Mouse (Mus musculus) heart, embryonic 16.5 days (tissue): ENCODE results near the gene Ppp6r3. TPM values are rescaled to one million over a fixed set of nuclear protein-coding genes. Genes with fewer than 3 reads are reported as not detected.

ENCODE experiments used
- ATAC-seq: fragments of 200-750 bp; cut with Nextera tagmentation; replicated peaks from 2 replicates; pipeline ENCODE4 v1.8.0; 2017; ENCODE audit warnings: moderate number of reproducible peaks; ENCODE audit not compliant: insufficient read depth, low FRiP score; ENCODE audit errors: extremely low read depth
- H3K27ac ChIP-seq: fragments of 300-500 bp; sonication (generic); 2 replicates; pipeline ENCODE4 v1.5.1; 2014; ENCODE audit warnings: mild to moderate bottlenecking, low read length, control low read depth, moderate library complexity
- H3K27me3 ChIP-seq: fragments of 300-500 bp; sonication (generic); 2 replicates; pipeline ENCODE4 v1.6.1; 2014; ENCODE audit warnings: low read length, mixed read lengths; ENCODE audit not compliant: control insufficient read depth, insufficient read depth
- H3K36me3 ChIP-seq: fragments of 300-500 bp; sonication (generic); 2 replicates; pipeline ENCODE4 v1.6.1; 2014; ENCODE audit not compliant: control insufficient read depth, insufficient read depth
- H3K4me1 ChIP-seq: fragments of 300-500 bp; sonication (generic); 2 replicates; pipeline ENCODE4 v1.6.1; 2014; ENCODE audit warnings: low read length, mixed read lengths; ENCODE audit not compliant: control insufficient read depth, insufficient read depth
- H3K4me2 ChIP-seq: fragments of 300-500 bp; sonication (generic); 2 replicates; pipeline ENCODE4 v1.6.1; 2014; ENCODE audit warnings: low read depth, mild to moderate bottlenecking, control low read depth, low read length
- H3K4me3 ChIP-seq: fragments of 300-500 bp; sonication (generic); 2 replicates; pipeline ENCODE4 v1.5.1; 2014; ENCODE audit warnings: mild to moderate bottlenecking, control low read depth, low read length
- H3K9ac ChIP-seq: fragments of 300-500 bp; sonication (generic); 2 replicates; pipeline ENCODE4 v1.6.1; 2014; ENCODE audit warnings: low read length, control low read depth
- H3K9me3 ChIP-seq: fragments of 300-500 bp; sonication (generic); replicated peaks from 2 replicates; pipeline ENCODE4 v1.6.1; 2016; ENCODE audit warnings: low read length; ENCODE audit not compliant: control insufficient read depth
- WGBS: fragments of 180-500 bp; shearing (Covaris S2); extraction: QIAGEN DNeasy Blood & Tissue Kit; methylation state at CpG from one replicate; pipeline ENCODE4 v1.1.7; 2014; 5-methylcytosine and 5-hydroxymethylcytosine counted together
- polyA plus RNA-seq: library from polyadenylated mRNA; unstranded; fragments of >200 nt; fragmentation: Nextera tagmentation; extraction: Ambion mirVana; gene quantifications from 2 replicates; pipeline ENCODE4 v1.2.1, GENCODE M21; 2015

Ppp6r3 gene
- polyA plus RNA-seq, 1 experiment from 2014 or later: 53.3 TPM

GRCm38 (mm10) chr19:3424214-3424613 lies 151.3 kb downstream of the Ppp6r3 start:
- Histone ChIP-seq H3K36me3 (no peaks in the 10 kb centered on the region), H3K4me3 (no peak overlapping the region), H3K4me2 (no peak overlapping the region), H3K27me3 (no peaks in the 10 kb centered on the region), H3K9me3 (no peaks in the 10 kb centered on the region), H3K27ac (no peak overlapping the region), H3K4me1 (no peaks in the 10 kb centered on the region), H3K9ac (no peak overlapping the region)
- no peak for ATAC-seq
- WGBS: 73% methylated on average over 2 of the region's 2 CpGs

- 46% methylated on average over 4 of the region's 4 CpGs for WGBS
- Histone ChIP-seq H3K9ac (no peak overlapping the region), H3K9me3 (0 out of 2 replicates have a peak, but pooled peaks cover under 1% of the 10 kb centered on the region), H3K27ac (no peak overlapping the region), H3K4me2 (no peak overlapping the region), H3K4me1 (no peaks in the 10 kb centered on the region), H3K4me3 (no peak overlapping the region), H3K27me3 (no peaks in the 10 kb centered on the region), H3K36me3 (no peaks in the 10 kb centered on the region)
- no peak for ATAC-seq
Measured at GRCm38 (mm10) chr19:3422981-3423380, 152.6 kb downstream of the Ppp6r3 start.

- Histone ChIP-seq H3K27me3 (no peaks in the 10 kb centered on the region), H3K4me2 (no peak overlapping the region), H3K9ac (no peak overlapping the region), H3K27ac (no peak overlapping the region), H3K36me3 (no peaks in the 10 kb centered on the region), H3K9me3 (0 out of 2 replicates have a peak, but pooled peaks cover 2% of the 10 kb centered on the region), H3K4me1 (no peaks in the 10 kb centered on the region), H3K4me3 (no peak overlapping the region)
- WGBS: 70% methylated on average over 6 of the region's 6 CpGs
- ATAC-seq: no peak
Measured at GRCm38 (mm10) chr19:3422488-3422887, 153.1 kb downstream of the Ppp6r3 start.

DNA sequence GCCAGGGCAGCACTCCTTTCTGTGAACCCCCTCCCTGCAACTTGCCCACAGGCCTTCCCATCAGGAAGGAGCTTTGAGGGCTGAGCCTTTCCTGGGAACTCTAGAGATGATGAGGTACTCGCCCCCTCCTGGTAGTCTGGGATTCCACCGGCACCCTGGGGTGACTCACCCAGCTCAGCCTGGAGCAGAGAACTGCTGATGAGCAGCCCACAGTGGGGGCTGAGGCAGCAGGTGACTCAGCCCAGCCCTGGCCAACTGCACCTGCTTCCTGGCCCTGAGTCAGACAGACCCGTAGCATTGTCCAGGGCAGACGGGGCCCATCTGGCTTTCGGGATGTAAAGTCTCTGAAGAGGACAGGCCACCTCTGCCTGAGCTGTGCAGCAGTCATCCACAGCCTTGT lies 156.3 kb downstream of the Ppp6r3 start:
- WGBS: 48% methylated on average over 5 of the region's 5 CpGs

DNA sequence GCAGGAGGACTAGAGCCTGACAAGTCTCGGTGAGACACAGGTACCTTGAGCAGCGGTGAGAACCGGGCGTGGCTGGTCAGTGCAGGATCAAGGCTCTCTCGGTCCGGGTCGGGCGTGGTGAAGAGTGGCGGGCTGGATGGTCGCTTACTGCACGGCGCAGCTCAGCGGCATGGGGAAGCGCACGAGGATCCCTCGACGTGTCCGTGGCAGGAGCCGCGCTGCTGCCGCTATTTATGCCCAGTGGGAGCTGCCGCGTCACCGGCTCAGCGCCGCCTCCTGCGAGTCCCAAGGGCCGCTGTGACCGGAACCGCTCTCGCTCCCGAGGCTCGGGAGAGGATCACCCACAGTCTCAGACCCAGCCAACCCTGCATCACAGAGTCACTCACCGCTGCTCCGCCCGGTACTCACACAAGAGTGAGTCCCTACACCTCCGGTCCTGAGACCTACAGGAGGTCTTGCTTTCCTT lies 161.2 kb downstream of the Ppp6r3 start, which contains the start of gene Gal:
TSS of gene Gal (minus strand) at position 277 of the 466 bp plus-strand sequence.
- Histone ChIP-seq H3K4me3 (peak within 1 kb of the TSS; percentile 27), H3K9ac (peak within 1 kb of the TSS; percentile 6), H3K4me2 (peak within 1 kb of the TSS; percentile 60), H3K27ac (no peak within 1 kb of the TSS), H3K4me1 (peaks cover 6% of the 10 kb centered on the region), H3K9me3 (0 out of 2 replicates have a peak, but pooled peaks cover 2% of the 10 kb centered on the region), H3K27me3 (peaks cover 30% of the 10 kb centered on the region), H3K36me3 (no peaks in the 10 kb centered on the region)
- WGBS: 1% methylated on average over 37 of the region's 37 CpGs
- ATAC-seq: no peak; the same call in 1 of the 2 replicates

More for the DNA sequence above, 156.3 kb downstream of the Ppp6r3 start:
- peaks cover 14% of the 10 kb centered on the region for H3K27me3 ChIP-seq
- no peaks in the 10 kb centered on the region for H3K36me3 ChIP-seq
- no peak overlapping the region for H3K4me2 ChIP-seq
- no peak for ATAC-seq
- H3K4me1 ChIP-seq: peaks cover 2% of the 10 kb centered on the region
- H3K9me3 ChIP-seq: 0 out of 2 replicates have a peak, but pooled peaks cover 2% of the 10 kb centered on the region
- no peak overlapping the region for H3K27ac ChIP-seq
- no peak overlapping the region for H3K9ac ChIP-seq
- no peak overlapping the region for H3K4me3 ChIP-seq

DNA sequence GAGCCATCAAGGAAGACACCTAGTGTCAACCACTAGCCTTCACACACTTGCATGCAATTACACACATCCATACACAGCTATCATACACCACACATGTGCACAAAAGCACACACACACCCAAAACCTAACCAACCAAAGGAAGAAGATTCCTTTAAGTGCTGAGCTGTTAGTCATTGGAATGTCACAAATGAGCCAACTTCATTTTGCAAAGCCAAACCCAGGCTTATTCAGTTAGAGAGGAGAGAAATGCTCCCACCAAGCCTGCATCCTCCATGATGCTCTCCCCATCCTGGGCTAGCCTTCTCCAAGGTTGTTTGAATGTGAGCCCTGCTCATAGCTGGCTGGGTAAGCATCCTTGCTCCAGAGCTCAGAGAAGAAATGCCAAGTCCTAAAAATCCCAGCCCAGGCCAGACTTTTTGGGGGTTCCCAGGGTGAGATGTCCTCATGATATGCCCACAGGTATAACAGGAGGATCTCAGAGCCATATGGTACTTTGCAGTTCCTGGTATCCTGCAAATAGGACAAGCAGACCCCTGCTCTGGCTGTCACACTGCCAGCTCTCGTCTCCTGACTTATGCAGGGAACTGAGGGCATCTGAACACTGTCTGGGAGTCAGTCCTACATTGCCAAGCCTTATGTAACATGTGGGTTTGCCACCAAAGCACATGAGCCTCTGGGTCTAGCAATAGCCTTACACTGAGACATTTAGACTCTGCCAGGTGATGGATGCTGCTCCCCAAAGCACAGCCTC lies 169.8 kb downstream of the Ppp6r3 start:
- no peak overlapping the region for H3K27ac ChIP-seq
- no peaks in the 10 kb centered on the region for H3K9me3 ChIP-seq
- H3K27me3 ChIP-seq: no peaks in the 10 kb centered on the region
- H3K9ac ChIP-seq: no peak overlapping the region
- H3K36me3 ChIP-seq: peaks cover 7% of the 10 kb centered on the region
- WGBS: 61% methylated on average over 1 of the region's 1 CpGs
- H3K4me3 ChIP-seq: no peak overlapping the region
- no peak overlapping the region for H3K4me2 ChIP-seq
- no peak for ATAC-seq
- H3K4me1 ChIP-seq: peaks cover 13% of the 10 kb centered on the region

Other genes starting within 250 kb of the Ppp6r3 start
- 1.0 and 1.5 TPM in 2 replicates for gene Tesmin, start 186.9 kb downstream of the Ppp6r3 start, polyA plus RNA-seq
- gene Gal, start 161.2 kb downstream of the Ppp6r3 start, polyA plus RNA-seq: 5.9 and 8.9 TPM in 2 replicates
- 3.1 and 3.7 TPM in 2 replicates for gene Lrp5, start 110.8 kb upstream of the Ppp6r3 start, polyA plus RNA-seq
- 18.6 and 20.1 TPM in 2 replicates for gene 1810055G02Rik, start 132.5 kb upstream of the Ppp6r3 start, polyA plus RNA-seq
- 18.9 and 20.4 TPM in 2 replicates for gene Kmt5b, start 191.7 kb upstream of the Ppp6r3 start, polyA plus RNA-seq